Mouse (Mus musculus): ENCODE measurements around the gene Creb1.
A peak's percentile ranks its signal among the peaks of the same experiment; 100 is the strongest.
"Not testable (repeated sequence)": the region's sequence is repeated elsewhere in the genome, so short reads cannot be mapped to it uniquely, and the experiment has no call there.

Gene Creb1

DNA sequence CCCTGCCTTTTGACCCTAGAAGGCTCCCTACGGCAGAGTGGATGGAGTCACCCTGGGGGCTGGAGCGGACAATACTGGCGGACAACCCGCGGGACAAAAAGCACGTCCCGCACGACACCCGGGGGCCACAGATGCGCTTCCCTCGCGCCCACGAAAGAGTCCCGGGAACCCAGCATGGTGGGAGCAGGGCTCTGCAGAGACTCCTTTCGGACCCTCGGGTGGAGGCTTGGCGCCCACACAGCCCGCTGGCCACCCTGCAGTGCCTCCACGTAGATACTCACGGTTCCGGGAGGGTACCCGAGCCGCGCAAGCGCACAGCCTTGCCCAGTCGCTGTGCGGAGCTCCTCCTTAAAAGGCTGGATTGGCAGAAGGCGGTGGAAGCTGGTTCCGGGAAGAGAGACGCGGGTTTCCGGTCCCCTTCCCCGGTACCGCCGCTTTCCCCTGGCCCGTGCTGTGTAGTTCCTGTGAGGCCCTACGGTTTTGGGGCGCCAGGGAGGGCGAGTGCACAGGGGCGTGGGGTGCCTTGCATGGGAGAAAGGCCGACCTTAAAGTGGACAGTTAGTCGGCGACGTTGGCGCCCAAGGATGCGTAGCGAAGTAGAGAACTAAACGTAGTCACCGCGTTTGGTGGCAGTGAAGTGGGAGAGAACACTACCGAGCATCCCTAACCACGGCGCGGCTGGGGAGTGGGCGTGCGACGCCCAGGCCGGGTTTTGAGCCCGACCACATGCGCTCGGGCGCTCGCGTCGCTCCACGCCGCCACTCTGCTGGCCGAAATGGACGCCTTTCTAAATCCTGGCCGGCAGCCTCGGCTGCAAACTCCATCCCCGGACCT lies 84.7 kb downstream of the Creb1 start, which contains the start of gene Mettl21a:
Gene Mettl21a (minus strand): TSS at position 362 of the 834 bp plus-strand sequence.
- DNase-seq (ENCODE audit: extremely low spot score, low spot score): peak; percentile 91

GRCm38 (mm10) chr1:64617715-64617984 lies 85.2 kb downstream of the Creb1 start:
- DNase-seq (ENCODE audit: extremely low spot score, low spot score): peak; percentile 95

DNA sequence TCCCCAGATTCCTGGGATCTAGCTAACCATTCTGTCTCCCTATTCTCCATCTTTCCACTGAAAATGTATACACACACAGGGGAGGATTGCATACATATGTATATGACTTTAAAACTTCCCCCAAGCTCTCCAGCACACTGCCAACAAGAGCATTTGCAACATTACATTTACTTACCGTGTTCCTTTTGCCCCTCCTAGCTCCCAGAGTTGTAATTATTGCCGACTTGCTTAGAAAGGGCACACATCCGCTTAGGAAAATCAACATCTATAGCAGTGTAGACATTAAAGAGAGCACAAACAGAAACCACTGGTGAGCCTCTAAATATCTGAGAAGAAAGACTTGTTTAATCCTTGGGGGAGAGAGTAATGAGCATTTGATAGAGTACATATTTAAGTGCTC lies 85.8 kb downstream of the Creb1 start:
- no peak for DNase-seq (ENCODE audit: extremely low spot score, low spot score)

DNA sequence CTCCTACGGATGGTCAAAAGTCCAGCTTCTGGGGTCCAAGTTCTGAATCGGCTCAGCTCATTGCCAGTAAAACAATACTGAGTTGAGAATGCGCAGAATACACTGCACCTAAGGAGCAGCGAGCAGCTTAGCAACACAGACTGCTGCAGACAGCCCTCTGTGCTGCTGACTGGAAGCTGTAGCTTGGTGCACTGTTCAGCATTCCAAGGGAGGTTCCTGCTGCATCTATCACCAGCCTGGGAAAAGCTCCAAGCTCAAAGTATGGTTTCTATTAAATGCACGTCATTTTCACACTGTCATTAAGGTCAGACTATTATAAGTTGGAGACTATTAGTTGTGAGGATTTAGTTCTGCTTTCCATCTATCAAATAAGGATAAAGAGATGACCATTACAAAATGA lies 88.7 kb downstream of the Creb1 start:
- DNase-seq (ENCODE audit: extremely low spot score, low spot score): no peak

DNA sequence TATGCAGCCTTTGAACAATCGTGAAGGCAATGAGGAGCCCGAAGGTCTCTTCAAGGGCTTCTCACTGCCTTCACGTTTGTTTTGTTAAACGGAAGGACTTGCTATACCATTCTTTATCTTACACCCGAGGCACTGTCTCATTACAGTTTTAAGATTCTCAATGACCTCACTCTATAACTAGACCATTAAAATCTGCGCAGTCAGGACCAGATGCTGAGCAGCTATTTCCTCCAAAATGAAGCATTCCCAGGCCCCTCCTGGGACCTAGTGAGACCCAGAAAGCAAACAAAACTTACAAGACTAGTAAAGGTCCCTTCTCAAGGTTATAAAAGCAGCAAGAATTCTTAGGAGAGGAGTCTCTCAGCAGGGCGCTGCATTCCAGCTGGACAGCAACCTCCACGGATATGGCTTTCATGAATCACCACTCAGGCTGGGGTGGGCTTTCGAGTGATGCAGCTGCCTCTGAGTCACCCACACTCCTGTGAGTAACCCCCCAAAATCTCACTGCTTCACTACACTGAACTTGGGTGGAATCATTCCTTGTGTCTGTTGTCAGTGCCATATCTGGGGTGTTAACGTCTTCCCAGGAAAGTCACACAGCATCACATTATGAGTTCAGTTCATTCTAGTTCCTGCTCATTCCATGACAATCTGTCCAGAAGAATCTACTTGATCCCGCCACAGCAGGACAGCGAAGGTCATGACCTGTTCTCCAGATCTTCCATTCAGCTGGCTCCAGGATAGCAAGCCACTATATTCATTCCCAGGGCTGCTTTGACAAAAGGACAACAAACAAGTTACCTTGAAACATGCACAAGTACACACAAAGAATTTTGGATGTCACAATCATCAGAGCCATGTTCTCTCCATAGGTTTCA lies 91.4 kb downstream of the Creb1 start:
- no peak for DNase-seq (ENCODE audit: extremely low spot score, low spot score)

DNA sequence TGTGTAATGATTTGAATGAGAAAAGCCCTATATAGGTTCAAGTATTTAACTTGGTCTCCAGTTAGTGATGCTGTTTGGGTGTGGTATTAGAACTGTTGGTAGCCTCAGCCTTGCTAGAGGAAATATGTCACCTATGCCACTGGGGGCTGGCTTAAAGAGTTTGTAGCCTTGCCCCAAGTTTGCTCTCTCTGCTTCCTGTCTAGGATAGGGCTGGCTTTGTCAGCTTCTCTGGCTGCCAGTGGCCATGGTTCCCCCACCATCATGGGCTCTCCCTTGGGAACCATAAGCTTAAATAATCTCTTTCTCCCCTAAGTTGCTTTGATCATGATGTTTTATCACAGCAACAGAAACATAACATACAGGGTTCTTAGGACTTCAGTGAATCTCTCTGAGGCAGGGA lies 92.8 kb downstream of the Creb1 start:
- no peak for DNase-seq (ENCODE audit: extremely low spot score, low spot score)

- DNase-seq (ENCODE audit: extremely low spot score, low spot score): no peak
Observed at GRCm38 (mm10) chr1:64631526-64631925, 99.1 kb downstream of the Creb1 start.

DNA sequence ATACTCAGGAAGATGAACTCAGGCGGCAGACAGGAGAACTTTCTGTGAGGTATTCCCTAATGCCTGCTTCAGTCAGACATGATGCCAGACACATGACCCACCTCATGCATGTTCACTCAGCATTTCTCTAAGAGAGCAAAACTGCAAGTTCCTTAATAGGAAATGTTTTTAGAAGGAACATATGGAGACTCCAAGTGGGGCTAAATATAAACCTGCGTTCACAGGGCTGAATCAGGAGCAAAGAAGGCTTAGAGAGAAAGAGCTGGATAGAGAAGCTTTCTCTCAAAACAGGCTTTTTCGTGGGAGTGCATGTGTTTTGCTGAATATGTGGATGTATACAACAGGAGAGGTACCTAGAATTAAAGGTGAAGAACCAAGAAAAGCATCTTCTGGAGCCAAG lies 100.8 kb downstream of the Creb1 start:
- no peak for DNase-seq (ENCODE audit: extremely low spot score, low spot score)

- no peak for DNase-seq (ENCODE audit: extremely low spot score, low spot score)
Observed at GRCm38 (mm10) chr1:64635624-64636023, 103.2 kb downstream of the Creb1 start.

DNA sequence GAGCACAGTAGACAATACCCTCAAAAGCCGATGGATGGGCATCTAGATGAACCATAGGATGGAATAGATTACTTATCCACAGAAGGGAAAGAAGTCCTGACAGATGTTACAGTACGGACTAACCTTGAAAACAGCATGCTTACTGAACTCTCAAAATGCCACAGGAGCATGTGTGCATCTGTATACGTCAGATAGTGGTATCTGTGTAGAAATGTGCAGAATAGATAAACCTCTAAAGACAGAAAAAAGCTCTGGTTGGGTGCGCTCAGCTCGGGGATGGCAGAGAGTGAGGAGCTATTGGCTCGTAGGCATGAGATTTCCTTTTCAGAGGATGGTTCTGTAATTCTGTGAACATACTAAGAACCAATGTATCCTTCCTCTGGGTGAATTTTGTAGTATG lies 106.8 kb downstream of the Creb1 start:
- no peak for DNase-seq (ENCODE audit: extremely low spot score, low spot score)

DNA sequence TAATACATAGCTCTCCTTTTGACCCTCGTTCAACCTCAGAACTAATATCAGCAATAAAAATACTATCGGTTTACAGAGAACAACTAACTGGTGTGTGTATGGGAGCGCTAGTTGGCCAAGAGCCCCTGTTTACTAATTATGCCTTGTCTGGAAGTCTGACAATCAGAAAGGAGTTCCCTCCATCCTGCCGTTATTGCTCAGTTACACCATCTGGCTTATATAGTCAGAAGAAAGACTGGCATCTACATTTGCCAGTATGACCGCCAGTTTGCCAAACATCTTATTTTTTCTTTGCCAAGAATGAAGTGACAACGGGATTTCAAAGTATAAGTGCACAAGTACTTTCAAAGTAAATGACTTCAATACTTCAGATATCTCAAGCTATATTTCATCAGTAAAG lies 108.6 kb downstream of the Creb1 start:
- no peak for DNase-seq (ENCODE audit: extremely low spot score, low spot score)

DNA sequence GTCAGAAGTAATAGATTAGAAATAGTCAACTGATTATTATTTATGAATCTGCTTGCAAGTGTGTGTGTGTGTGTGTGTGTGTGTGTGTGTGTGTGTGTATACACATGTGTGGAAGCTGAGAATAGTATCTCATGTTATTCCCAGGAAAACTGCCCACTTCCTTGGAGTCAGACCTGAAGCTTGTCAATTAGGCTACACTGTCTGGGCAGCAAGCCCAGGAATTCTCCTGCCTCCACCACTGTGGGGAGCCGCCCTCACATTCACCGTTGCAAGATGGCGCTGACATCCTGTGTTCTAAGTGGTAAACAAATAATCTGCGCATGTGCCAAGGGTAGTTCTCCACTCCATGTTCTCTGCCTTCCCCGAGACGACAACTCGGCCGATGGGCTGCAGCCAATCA lies 110.1 kb downstream of the Creb1 start:
- DNase-seq (ENCODE audit: extremely low spot score, low spot score): not testable (repeated sequence)

- DNase-seq (ENCODE audit: extremely low spot score, low spot score): no peak
Observed at GRCm38 (mm10) chr1:64644513-64644912, 112.1 kb downstream of the Creb1 start.

GRCm38 (mm10) chr1:64649362-64650124 lies 117.1 kb downstream of the Creb1 start:
- no peak for DNase-seq (ENCODE audit: extremely low spot score, low spot score)

DNA sequence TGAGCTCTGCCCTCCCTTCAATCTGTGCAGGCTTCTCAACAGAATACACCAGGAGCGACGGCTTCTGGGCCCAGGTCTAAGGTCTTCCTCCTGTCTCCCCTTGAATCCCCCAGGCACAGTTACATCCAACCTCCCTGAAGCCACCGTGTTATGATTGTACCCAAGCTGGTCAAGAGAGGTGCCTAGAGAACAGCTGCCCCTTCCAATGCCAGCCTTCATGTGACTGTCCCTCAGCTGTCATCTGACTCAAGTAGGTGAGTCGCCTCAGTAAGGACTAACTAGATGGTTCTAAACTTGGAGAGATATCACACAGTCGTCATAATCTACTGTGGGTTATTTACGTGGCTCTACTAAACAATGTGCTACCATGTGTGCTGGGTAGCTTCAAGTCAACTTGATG lies 121.3 kb downstream of the Creb1 start:
- DNase-seq (ENCODE audit: extremely low spot score, low spot score): no peak

Measured in neural tube, embryonic 10.5 days (tissue).